Mouse (Mus musculus): ENCODE results near the gene Qprt.

DNA sequence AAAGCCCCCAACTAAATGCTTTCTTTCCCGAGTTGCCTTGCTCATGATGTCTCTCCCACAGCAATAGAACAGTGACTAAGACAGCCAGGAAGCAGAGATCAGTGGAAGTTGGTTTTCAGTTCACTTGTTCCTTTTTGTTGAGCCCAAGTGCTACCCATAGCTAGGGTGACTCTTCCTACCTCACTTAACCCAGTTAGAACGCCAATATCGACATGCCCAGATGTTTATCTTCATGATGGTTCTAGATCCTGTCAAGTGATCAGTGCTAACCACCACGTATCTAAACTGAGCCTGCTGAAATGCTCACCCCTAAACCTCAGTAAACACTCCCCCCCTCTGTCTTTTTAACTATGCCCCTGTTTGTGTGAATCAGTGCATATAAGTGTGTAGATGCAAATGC lies 22.5 kb downstream of the Qprt start:
- TF ChIP-seq MAFK (IDR thresholded peaks at IDR 0.05; ENCODE audit: insufficient read depth, low read depth, low read length) = no peak
- no peak for TF ChIP-seq CHD2 (IDR thresholded peaks at IDR 0.05; ENCODE audit: low read depth, low read length)
- no peak for TF ChIP-seq HCFC1 (IDR thresholded peaks at IDR 0.05; ENCODE audit: borderline replicate concordance, insufficient read depth, low read length)
- no peak for TF ChIP-seq ZNF384 (IDR thresholded peaks at IDR 0.05; ENCODE audit: low read depth, low read length)
- no peak for TF ChIP-seq ZC3H11A (IDR thresholded peaks at IDR 0.05; ENCODE audit: borderline replicate concordance, low read depth, low read length)

Data from ES-E14 (cell line).